Mouse (Mus musculus) embryonic facial prominence, embryonic 13.5 days (tissue): ENCODE results near the gene Tifa. TPM values are rescaled to one million over a fixed set of nuclear protein-coding genes. Genes with fewer than 3 reads are reported as not detected.
A peak's percentile ranks its signal among the peaks of the same experiment; 100 is the strongest.

Experiments
- ATAC-seq: fragments of 200-750 bp; cut with Nextera tagmentation; 2 replicates; pipeline ENCODE4 v1.8.0; 2017; ENCODE audit warnings: low read depth; ENCODE audit not compliant: insufficient number of reproducible peaks, insufficient read depth, low FRiP score, low TSS enrichment
- H3K27ac ChIP-seq: fragments of 300-500 bp; sonication (generic); 2 replicates; pipeline ENCODE4 v1.5.1; 2015; ENCODE audit warnings: moderate library complexity, mild to moderate bottlenecking, inconsistent platforms
- H3K27me3 ChIP-seq: fragments of 300-500 bp; sonication (generic); 2 replicates; pipeline ENCODE4 v1.6.1; 2015; ENCODE audit warnings: mild to moderate bottlenecking, inconsistent platforms
- H3K36me3 ChIP-seq: fragments of 300-500 bp; sonication (generic); 2 replicates; pipeline ENCODE4 v1.6.1; 2015; ENCODE audit warnings: mild to moderate bottlenecking, inconsistent platforms
- H3K4me1 ChIP-seq: fragments of 300-500 bp; sonication (generic); 2 replicates; pipeline ENCODE4 v1.6.1; 2015; ENCODE audit warnings: inconsistent platforms
- H3K4me2 ChIP-seq: fragments of 300-500 bp; sonication (generic); 2 replicates; pipeline ENCODE4 v1.6.1; 2015; ENCODE audit warnings: moderate library complexity, mild to moderate bottlenecking, inconsistent platforms
- H3K4me3 ChIP-seq: fragments of 300-500 bp; sonication (generic); 2 replicates; pipeline ENCODE4 v1.5.1; 2015; ENCODE audit warnings: mild to moderate bottlenecking, inconsistent platforms
- H3K9ac ChIP-seq: fragments of 300-500 bp; sonication (generic); 2 replicates; pipeline ENCODE4 v1.6.1; 2015; ENCODE audit warnings: mild to moderate bottlenecking, inconsistent platforms
- H3K9me3 ChIP-seq: fragments of 300-500 bp; sonication (generic); 2 replicates; pipeline ENCODE4 v1.6.1; 2016; ENCODE audit warnings: inconsistent platforms
- WGBS: fragments of 180-500 bp; shearing (Covaris S2); methylation state at CpG from one replicate; pipeline ENCODE4 v1.1.7; 2015; ENCODE audit warnings: mixed read lengths; 5-methylcytosine and 5-hydroxymethylcytosine counted together
- polyA plus RNA-seq: library from polyadenylated mRNA; unstranded; fragments of >200 nt; fragmentation: Nextera tagmentation; extraction: Ambion mirVana; gene quantifications from 2 replicates; pipeline ENCODE4 v1.2.1, GENCODE M21; 2015

Tifa gene
- polyA plus RNA-seq, 1 experiment from 2014 or later, result 2.4 TPM

GRCm38 (mm10) chr3:127788919-127789318 is 686 bp upstream of the Tifa start:
- no peak overlapping the region; the same call in 1 of the 2 replicates for H3K4me2 ChIP-seq
- no peaks in the 10 kb centered on the region for H3K9me3 ChIP-seq
- ATAC-seq, result no peak
- 18% methylated on average over 8 of the region's 8 CpGs for WGBS
- H3K4me1 ChIP-seq, result peaks cover 15% of the 10 kb centered on the region
- H3K36me3 ChIP-seq, result no peaks in the 10 kb centered on the region
- no peak overlapping the region for H3K4me3 ChIP-seq
- no peak overlapping the region for H3K9ac ChIP-seq
- H3K27me3 ChIP-seq, result peaks cover 44% of the 10 kb centered on the region
- no peak overlapping the region for H3K27ac ChIP-seq

- Histone ChIP-seq H3K4me2 (peak overlapping the region; percentile 98), H3K9me3 (no peaks in the 10 kb centered on the region), H3K9ac (peak overlapping the region; percentile 71), H3K4me1 (peaks cover 15% of the 10 kb centered on the region), H3K27ac (no peak overlapping the region), H3K4me3 (peak overlapping the region; percentile 61), H3K36me3 (no peaks in the 10 kb centered on the region), H3K27me3 (peaks cover 44% of the 10 kb centered on the region)
- under 1% methylated on average over 35 of the region's 36 CpGs for WGBS
- ATAC-seq, result no peak
Observed at GRCm38 (mm10) chr3:127790234-127791055, 840 bp downstream of the Tifa start.

- no peak for ATAC-seq
- 1% methylated on average over 15 of the region's 15 CpGs for WGBS
- Histone ChIP-seq H3K9ac (peak overlapping the region; percentile 71), H3K4me2 (peak overlapping the region; percentile 98), H3K4me3 (peak overlapping the region; percentile 61), H3K9me3 (no peaks in the 10 kb centered on the region), H3K27me3 (peaks cover 44% of the 10 kb centered on the region), H3K4me1 (peaks cover 15% of the 10 kb centered on the region), H3K27ac (no peak overlapping the region), H3K36me3 (no peaks in the 10 kb centered on the region)
Observed at GRCm38 (mm10) chr3:127791056-127791483, 1.5 kb downstream of the Tifa start.

GRCm38 (mm10) chr3:127791595-127792561 is 2.3 kb downstream of the Tifa start:
- no peaks in the 10 kb centered on the region for H3K36me3 ChIP-seq
- H3K9me3 ChIP-seq, result no peaks in the 10 kb centered on the region
- no peak for ATAC-seq
- WGBS, result 46% methylated on average over 4 of the region's 4 CpGs
- H3K4me1 ChIP-seq, result peaks cover 13% of the 10 kb centered on the region
- H3K4me2 ChIP-seq, result peak overlapping the region; percentile 98
- H3K9ac ChIP-seq, result no peak overlapping the region
- no peak overlapping the region for H3K4me3 ChIP-seq
- peaks cover 42% of the 10 kb centered on the region for H3K27me3 ChIP-seq
- no peak overlapping the region for H3K27ac ChIP-seq

GRCm38 (mm10) chr3:127793022-127793421 is 3.4 kb downstream of the Tifa start:
- H3K27me3 ChIP-seq, result peaks cover 37% of the 10 kb centered on the region
- peaks cover 13% of the 10 kb centered on the region for H3K4me1 ChIP-seq
- WGBS, result 77% methylated on average over 7 of the region's 7 CpGs
- no peak overlapping the region for H3K27ac ChIP-seq
- no peak overlapping the region for H3K9ac ChIP-seq
- no peak overlapping the region for H3K4me3 ChIP-seq
- no peaks in the 10 kb centered on the region for H3K9me3 ChIP-seq
- H3K4me2 ChIP-seq, result no peak overlapping the region
- H3K36me3 ChIP-seq, result no peaks in the 10 kb centered on the region
- no peak for ATAC-seq

GRCm38 (mm10) chr3:127795762-127796161 is 6.2 kb downstream of the Tifa start:
- no peaks in the 10 kb centered on the region for H3K9me3 ChIP-seq
- H3K36me3 ChIP-seq, result no peaks in the 10 kb centered on the region
- H3K9ac ChIP-seq, result no peak overlapping the region
- H3K4me3 ChIP-seq, result no peak overlapping the region
- peaks cover 7% of the 10 kb centered on the region for H3K4me1 ChIP-seq
- no peak overlapping the region for H3K4me2 ChIP-seq
- 96% methylated on average over 3 of the region's 3 CpGs for WGBS
- peaks cover 13% of the 10 kb centered on the region for H3K27me3 ChIP-seq
- no peak overlapping the region for H3K27ac ChIP-seq
- no peak for ATAC-seq

- no peak for ATAC-seq
- WGBS, result 96% methylated on average over 7 of the region's 7 CpGs
- peaks cover 9% of the 10 kb centered on the region for H3K27me3 ChIP-seq
- no peaks in the 10 kb centered on the region for H3K9me3 ChIP-seq
- H3K4me3 ChIP-seq, result no peak overlapping the region
- H3K9ac ChIP-seq, result no peak overlapping the region
- no peak overlapping the region for H3K27ac ChIP-seq
- no peaks in the 10 kb centered on the region for H3K36me3 ChIP-seq
- peaks cover 2% of the 10 kb centered on the region for H3K4me1 ChIP-seq
- no peak overlapping the region for H3K4me2 ChIP-seq
Observed at GRCm38 (mm10) chr3:127796271-127796670, 6.7 kb downstream of the Tifa start.

- Histone ChIP-seq H3K9me3 (no peaks in the 10 kb centered on the region), H3K27me3 (no peaks in the 10 kb centered on the region), H3K36me3 (peaks cover 12% of the 10 kb centered on the region), H3K27ac (no peak overlapping the region), H3K9ac (no peak overlapping the region), H3K4me3 (no peak overlapping the region), H3K4me1 (no peaks in the 10 kb centered on the region), H3K4me2 (no peak overlapping the region)
- 92% methylated on average over 8 of the region's 8 CpGs for WGBS
- ATAC-seq, result no peak
Observed at GRCm38 (mm10) chr3:127801162-127801561, 11.6 kb downstream of the Tifa start.

GRCm38 (mm10) chr3:127802814-127803213 is 13.2 kb downstream of the Tifa start:
- Histone ChIP-seq H3K27me3 (no peaks in the 10 kb centered on the region), H3K4me3 (no peak overlapping the region), H3K4me2 (no peak overlapping the region), H3K27ac (no peak overlapping the region), H3K9ac (no peak overlapping the region), H3K9me3 (no peaks in the 10 kb centered on the region), H3K36me3 (peaks cover 20% of the 10 kb centered on the region), H3K4me1 (no peaks in the 10 kb centered on the region; the same call in 1 of the 2 replicates)
- WGBS, result 56% methylated on average over 8 of the region's 8 CpGs
- ATAC-seq, result no peak

GRCm38 (mm10) chr3:127804439-127804838 is 14.8 kb downstream of the Tifa start:
- Histone ChIP-seq H3K4me2 (no peak overlapping the region), H3K36me3 (peaks cover 36% of the 10 kb centered on the region), H3K27ac (no peak overlapping the region), H3K9me3 (no peaks in the 10 kb centered on the region), H3K4me1 (peaks cover 4% of the 10 kb centered on the region), H3K4me3 (no peak overlapping the region), H3K27me3 (no peaks in the 10 kb centered on the region), H3K9ac (no peak overlapping the region)
- 77% methylated on average over 4 of the region's 4 CpGs for WGBS
- ATAC-seq, result no peak

- no peak for ATAC-seq
- H3K27ac ChIP-seq, result no peak overlapping the region
- 86% methylated on average over 12 of the region's 12 CpGs for WGBS
- no peaks in the 10 kb centered on the region for H3K9me3 ChIP-seq
- no peaks in the 10 kb centered on the region for H3K27me3 ChIP-seq
- peaks cover 8% of the 10 kb centered on the region for H3K4me1 ChIP-seq
- no peak overlapping the region for H3K9ac ChIP-seq
- H3K4me2 ChIP-seq, result no peak overlapping the region
- peaks cover 38% of the 10 kb centered on the region for H3K36me3 ChIP-seq
- H3K4me3 ChIP-seq, result no peak overlapping the region
Observed at GRCm38 (mm10) chr3:127805071-127805470, 15.5 kb downstream of the Tifa start.
